Mouse (Mus musculus): ENCODE measurements at regions not wholly inside any gene's neighbourhood (a gene's known extent, or its start where the extent isn't known, plus 50 kb on each side); places are given as distances from the start of the nearest gene placed in this dataset.

GRCm38 (mm10) chr15:28144846-28145245, 58.7 kb upstream of the Dnah5 start:
- no peak for ATAC-seq (ENCODE audit: insufficient read depth)
- Histone ChIP-seq H3K4me1 (ENCODE audit: insufficient read depth) (no peaks in the 10 kb centered on the region), H3K27me3 (ENCODE audit: insufficient read depth, low read length) (no peaks in the 10 kb centered on the region), H3K9me3 (ENCODE audit: low read depth, low read length) (no peaks in the 10 kb centered on the region), H3K36me3 (ENCODE audit: insufficient read depth) (no peaks in the 10 kb centered on the region), H3K9ac (no peak overlapping the region), H3K4me2 (no peak overlapping the region), H3K27ac (ENCODE audit: low read depth) (no peak overlapping the region), H3K4me3 (ENCODE audit: low read depth, low read length) (no peak overlapping the region)
- WGBS: 87% methylated on average over 4 of the region's 4 CpGs
- TF ChIP-seq CTCF (IDR thresholded peaks at IDR 0.05; ENCODE audit: low read depth): no peak
- no peak for DNase-seq

DNA sequence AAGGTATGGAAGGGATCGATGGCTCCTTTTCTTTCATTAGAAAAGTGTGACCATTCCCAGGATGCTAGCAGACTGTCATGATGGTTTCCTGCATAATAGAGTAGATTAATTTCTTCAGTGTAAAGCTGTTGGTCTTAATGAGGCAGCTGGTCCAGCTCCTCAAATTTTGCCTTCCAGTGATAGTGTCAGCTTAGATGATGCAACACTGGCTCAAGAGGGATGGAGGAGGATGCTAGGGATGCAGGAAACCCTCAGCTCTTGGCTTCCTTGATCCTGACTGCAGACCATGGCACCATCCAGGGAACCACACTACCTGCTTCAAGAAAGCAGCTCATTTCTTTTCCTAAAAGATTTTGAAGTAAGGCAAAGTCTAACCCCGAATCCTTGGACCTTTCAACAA, 51.9 kb upstream of the Dnah5 start:
- Histone ChIP-seq H3K4me3 (ENCODE audit: low read depth, low read length) (no peak overlapping the region), H3K9me3 (ENCODE audit: low read depth, low read length) (no peaks in the 10 kb centered on the region), H3K27me3 (ENCODE audit: insufficient read depth, low read length) (peaks cover 5% of the 10 kb centered on the region; the same call in 1 of the 2 replicates), H3K9ac (no peak overlapping the region), H3K27ac (ENCODE audit: low read depth) (no peak overlapping the region), H3K4me1 (ENCODE audit: insufficient read depth) (0 out of 2 replicates have a peak, but pooled peaks cover 4% of the 10 kb centered on the region), H3K36me3 (ENCODE audit: insufficient read depth) (no peaks in the 10 kb centered on the region), H3K4me2 (no peak overlapping the region)
- WGBS: 81% methylated on average over 2 of the region's 2 CpGs
- no peak for TF ChIP-seq CTCF (IDR thresholded peaks at IDR 0.05; ENCODE audit: low read depth)
- ATAC-seq (ENCODE audit: insufficient read depth) (no peak), DNase-seq (no peak)

Data from lung, embryonic 14.5 days (tissue).